Mouse (Mus musculus) stomach, postnatal 0 days (tissue): ENCODE data around the gene Idh1.
A peak's percentile ranks its signal among the peaks of the same experiment; 100 is the strongest.

Experiments
- CTCF ChIP-seq: IDR thresholded peaks from 2 replicates; pipeline ENCODE4 v1.5.1; 2016; ENCODE audit warnings: antibody characterized with exemption, low read depth, mild to moderate bottlenecking, moderate library complexity
- EP300 ChIP-seq: optimal IDR thresholded peaks from 2 replicates; pipeline ENCODE3; 2016; ENCODE audit warnings: antibody characterized with exemption

GRCm38 (mm10) chr1:65179634-65180249 lies 6.6 kb downstream of the Idh1 start:
- peak; percentile 88 for TF ChIP-seq CTCF
- TF ChIP-seq EP300, result no peak
